Mouse (Mus musculus) B cell, adult 67 days (primary cell): ENCODE results near the gene Gm5141. TPM values are rescaled to one million over a fixed set of nuclear protein-coding genes. Genes with fewer than 3 reads are reported as not detected.

Experiments used
- total RNA-seq, 2 experiments: library from RNA; stranded (reverse); gene quantifications; 4 replicates each; pipeline ENCODE4 v1.2.4; 2023

The Gm5141 gene
- total RNA-seq: 1 to 10 TPM; 5.7 to 6.1 TPM

GRCm38 (mm10) chr13:62785199-62786134 lies at the start of gene Gm5141:
Gene Gm5141 (minus strand): TSS chr13:62785808.

DNA sequence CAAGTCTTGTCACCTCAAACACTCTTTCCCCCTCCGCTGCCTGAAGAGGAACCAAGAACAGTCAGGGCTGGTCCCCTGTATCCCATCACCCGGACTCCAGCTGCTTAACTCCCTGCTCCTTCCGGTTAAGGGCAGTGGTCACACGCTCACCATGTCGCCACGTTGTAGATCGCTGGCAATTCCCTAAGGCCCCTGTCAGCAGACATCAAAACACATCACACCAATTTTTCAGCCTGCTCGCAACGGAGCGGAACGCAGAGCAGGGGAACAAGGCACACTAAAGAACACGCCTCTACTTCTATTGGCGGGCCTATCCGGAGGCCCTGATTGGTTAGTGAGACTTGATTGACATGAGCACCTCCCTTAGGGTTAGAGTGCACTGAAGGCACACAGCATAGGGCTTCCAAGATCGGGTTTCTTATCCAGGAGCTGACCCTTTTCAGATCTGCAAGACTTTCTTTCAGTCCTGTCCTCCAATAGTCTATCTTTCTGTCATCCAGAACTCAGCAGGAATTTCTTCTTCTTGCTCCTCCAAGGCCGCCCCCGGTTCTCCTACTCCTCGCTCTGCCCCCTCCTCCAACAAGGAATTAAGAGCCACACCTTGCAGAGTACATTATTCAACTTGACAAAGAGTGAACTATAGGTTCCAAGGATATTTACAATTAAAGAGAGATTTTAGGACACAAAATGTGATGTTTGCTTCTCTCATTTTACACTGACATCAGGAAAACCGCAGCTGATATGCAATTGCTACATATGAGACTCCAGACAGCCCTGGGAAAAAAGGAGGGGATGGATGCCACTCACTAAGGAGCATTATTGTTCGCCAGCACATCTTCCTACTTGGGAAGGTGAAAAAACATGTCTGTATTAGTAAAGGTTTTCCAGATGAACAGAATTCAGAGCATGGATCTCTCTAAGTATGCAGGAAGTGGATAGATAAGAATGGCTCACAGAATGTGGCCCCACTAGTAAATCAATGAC lies 24.9 kb downstream of the Gm5141 start, which contains the start of gene Platr25:
Platr25 (minus strand) TSS at position 278 of the 984 bp plus-strand sequence.

Other genes with a start within 250 kb of the Gm5141 start
- 1 to 10 TPM in 1 of 2 experiments, not detected in 1; 4.3 TPM for gene Zfp935, start 227.3 kb downstream of the Gm5141 start, total RNA-seq
- 10 to 100 TPM; 11.3 to 13.9 TPM for gene Zfp934, start 214.6 kb downstream of the Gm5141 start, total RNA-seq
- gene 6720489N17Rik, start 161.6 kb downstream of the Gm5141 start, total RNA-seq: 1 to 10 TPM; 4.8 to 5.7 TPM
- 10 to 100 TPM; 16.5 to 21.8 TPM for gene Platr25, start 25.1 kb downstream of the Gm5141 start, total RNA-seq
- not detected for gene Fbp2, start 72.6 kb upstream of the Gm5141 start, total RNA-seq
- gene Fbp1, start 102.5 kb upstream of the Gm5141 start, total RNA-seq: not detected
- gene 2010111I01Rik, start 179.1 kb upstream of the Gm5141 start, total RNA-seq: 10 to 100 TPM; 35.3 to 44.0 TPM